Mouse (Mus musculus): Measurements from ENCODE around the gene Nod1.

Gene Nod1

GRCm38 (mm10) chr6:54883424-54883823 lies 89.0 kb downstream of the Nod1 start:
- DNase-seq (ENCODE audit: low spot score): no peak

DNA sequence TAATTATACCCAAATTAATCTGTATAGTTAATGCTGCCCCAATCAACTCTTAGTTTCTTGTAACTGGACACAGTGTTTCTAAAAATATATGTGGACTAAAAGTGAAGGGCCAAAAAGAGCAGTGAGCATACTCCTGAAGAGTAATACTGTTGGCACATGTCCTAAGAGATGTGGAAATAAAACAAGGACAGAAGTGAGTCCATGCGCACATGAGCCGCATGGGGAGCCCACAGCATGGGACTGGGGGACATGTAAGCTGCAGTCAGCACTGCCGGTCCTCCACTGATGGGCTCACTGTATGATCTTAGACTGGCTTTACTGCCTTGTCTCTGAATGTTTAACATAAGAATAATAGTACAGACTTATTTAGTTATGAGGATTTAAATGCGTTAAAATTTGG lies 92.3 kb downstream of the Nod1 start:
- DNase-seq (ENCODE audit: low spot score): no peak

DNA sequence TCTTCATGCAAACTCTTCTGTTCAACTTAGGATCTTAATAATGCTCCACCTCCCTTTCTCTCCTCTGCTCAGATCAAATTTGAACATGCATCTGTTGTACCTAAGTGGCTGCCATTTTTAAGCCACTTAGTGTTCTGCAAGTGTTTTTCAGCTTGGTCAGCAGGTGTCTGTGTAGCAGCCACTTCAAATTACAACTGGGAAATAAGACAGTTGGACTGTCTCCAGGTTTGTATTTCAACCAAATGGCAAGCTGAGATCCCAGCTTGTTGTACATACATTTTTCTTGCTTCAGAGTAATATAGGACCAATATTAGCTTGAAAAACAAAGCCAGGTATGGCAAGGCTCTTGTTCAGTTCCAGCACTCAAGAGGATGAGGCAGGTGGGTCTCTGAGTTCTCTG lies 93.9 kb downstream of the Nod1 start:
- no peak for DNase-seq (ENCODE audit: low spot score)

GRCm38 (mm10) chr6:54877651-54878050 lies 94.8 kb downstream of the Nod1 start:
- no peak for DNase-seq (ENCODE audit: low spot score)

DNA sequence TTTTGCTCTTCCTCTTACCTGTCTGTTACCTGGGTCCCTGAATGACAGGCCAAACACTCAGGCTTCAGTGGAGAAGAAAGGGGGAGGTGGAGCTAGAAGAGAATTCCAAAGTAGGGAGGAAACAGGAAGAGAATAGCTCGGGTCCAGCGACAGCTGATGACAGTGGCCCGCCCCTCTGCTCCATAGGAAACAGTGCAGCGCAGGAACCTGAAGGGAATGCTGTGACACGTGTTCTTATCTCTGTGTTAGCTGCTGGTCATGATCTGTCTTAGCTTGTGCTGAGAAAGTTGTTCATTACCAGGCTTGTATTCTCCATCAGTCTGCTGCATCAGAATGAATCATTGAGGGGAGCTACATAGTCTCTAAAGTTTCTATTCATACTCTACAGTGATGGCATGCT lies 95.6 kb downstream of the Nod1 start:
- DNase-seq (ENCODE audit: low spot score): no peak
